Mouse (Mus musculus): ENCODE results near the gene 1700015F17Rik.

The 1700015F17Rik gene

GRCm38 (mm10) chr5:5423081-5423480, 55.9 kb downstream of the 1700015F17Rik start:
- no peak for DNase-seq

GRCm38 (mm10) chr5:5421439-5421838, 57.5 kb downstream of the 1700015F17Rik start:
- no peak for DNase-seq

- no peak for DNase-seq
Observed at GRCm38 (mm10) chr5:5419992-5420455, 58.9 kb downstream of the 1700015F17Rik start, which contains the start of gene Cdk14. Gene Cdk14, minus strand, starts transcription at chr5:5420312.

- no peak for DNase-seq
Observed at GRCm38 (mm10) chr5:5419253-5419652, 59.7 kb downstream of the 1700015F17Rik start.

GRCm38 (mm10) chr5:5414835-5415234, 64.1 kb downstream of the 1700015F17Rik start:
- DNase-seq: no peak

GRCm38 (mm10) chr5:5411886-5412285, 67.1 kb downstream of the 1700015F17Rik start:
- DNase-seq: no peak

GRCm38 (mm10) chr5:5401986-5402385, 77.0 kb downstream of the 1700015F17Rik start:
- no peak for DNase-seq

- no peak for DNase-seq
Observed at GRCm38 (mm10) chr5:5392786-5393185, 86.2 kb downstream of the 1700015F17Rik start.
